Mouse (Mus musculus): ENCODE data around the gene Cpa3.

- TF ChIP-seq POLR2A (IDR thresholded peaks at IDR 0.05; ENCODE audit: borderline replicate concordance, control insufficient read depth, low read depth, low read length) (no peak), CTCF (IDR thresholded peaks at IDR 0.05; ENCODE audit: control insufficient read depth, insufficient read depth, low read length) (no peak)
Measured at GRCm38 (mm10) chr3:20222926-20223698, 18.9 kb downstream of the Cpa3 start.

Measured in bone marrow, adult 2 months (tissue).